Mouse (Mus musculus): Measurements from ENCODE around the gene Nxn. TPM values are rescaled to one million over a fixed set of nuclear protein-coding genes. Genes with fewer than 3 reads are reported as not detected.

Nxn gene
- polyA plus RNA-seq, 1 experiment from 2014 or later: 46.6 TPM

GRCm38 (mm10) chr11:76256129-76256528 is 142.8 kb downstream of the Nxn start:
- Histone ChIP-seq H3K4me3 (no peak overlapping the region), H3K4me1 (replicated peaks) (peaks cover 61% of the 10 kb centered on the region), H3K36me3 (peaks cover 35% of the 10 kb centered on the region), H3K27me3 (ENCODE audit: insufficient read depth, poor library complexity, severe bottlenecking) (no peaks in the 10 kb centered on the region), H3K27ac (peak overlapping the region; percentile 62), H3K9me3 (no peaks in the 10 kb centered on the region)
- WGBS: 46% methylated on average over 5 of the region's 5 CpGs
- no peak for DNase-seq (ENCODE audit: low spot score)

GRCm38 (mm10) chr11:76255431-76256001 is 143.4 kb downstream of the Nxn start:
- Histone ChIP-seq H3K9me3 (no peaks in the 10 kb centered on the region), H3K4me3 (no peak overlapping the region), H3K27me3 (ENCODE audit: insufficient read depth, poor library complexity, severe bottlenecking) (no peaks in the 10 kb centered on the region), H3K36me3 (peaks cover 35% of the 10 kb centered on the region), H3K4me1 (replicated peaks) (peaks cover 55% of the 10 kb centered on the region), H3K27ac (no peak overlapping the region)
- no peak for DNase-seq (ENCODE audit: low spot score)
- 78% methylated on average over 4 of the region's 4 CpGs for WGBS

GRCm38 (mm10) chr11:76253918-76254264 is 145.0 kb downstream of the Nxn start:
- H3K36me3 ChIP-seq: peaks cover 45% of the 10 kb centered on the region
- DNase-seq (ENCODE audit: low spot score): no peak
- WGBS: 82% methylated on average over 4 of the region's 4 CpGs
- no peaks in the 10 kb centered on the region for H3K27me3 ChIP-seq (ENCODE audit: insufficient read depth, poor library complexity, severe bottlenecking)
- H3K9me3 ChIP-seq: no peaks in the 10 kb centered on the region
- H3K4me3 ChIP-seq: no peak overlapping the region
- 0 out of 2 replicates have a peak overlapping the region, but pooled peaks have one; percentile 17 for H3K27ac ChIP-seq
- peaks cover 39% of the 10 kb centered on the region for H3K4me1 ChIP-seq (replicated peaks)

- DNase-seq (ENCODE audit: low spot score): peak; percentile 88
- peaks cover 47% of the 10 kb centered on the region for H3K36me3 ChIP-seq
- 51% methylated on average over 5 of the region's 5 CpGs for whole genome bisulfite sequencing
- H3K27me3 ChIP-seq (ENCODE audit: insufficient read depth, poor library complexity, severe bottlenecking): no peaks in the 10 kb centered on the region
- H3K9me3 ChIP-seq: no peaks in the 10 kb centered on the region
- H3K4me1 ChIP-seq (replicated peaks): peaks cover 34% of the 10 kb centered on the region
- no peak overlapping the region for H3K27ac ChIP-seq
- H3K4me3 ChIP-seq: no peak overlapping the region
These were observed 145.6 kb downstream of the Nxn start for GRCm38 (mm10) chr11:76253145-76253917.

- no peak overlapping the region for H3K4me3 ChIP-seq
- H3K27ac ChIP-seq: no peak overlapping the region
- DNase-seq (ENCODE audit: low spot score): no peak
- H3K36me3 ChIP-seq: peaks cover 43% of the 10 kb centered on the region
- 63% methylated on average over 3 of the region's 3 CpGs for WGBS
- H3K27me3 ChIP-seq (ENCODE audit: insufficient read depth, poor library complexity, severe bottlenecking): no peaks in the 10 kb centered on the region
- H3K4me1 ChIP-seq (replicated peaks): peaks cover 26% of the 10 kb centered on the region
- no peaks in the 10 kb centered on the region for H3K9me3 ChIP-seq
These were observed 146.9 kb downstream of the Nxn start for GRCm38 (mm10) chr11:76252036-76252435.

GRCm38 (mm10) chr11:76247239-76247638 is 151.7 kb downstream of the Nxn start:
- Histone ChIP-seq H3K4me1 (replicated peaks) (peaks cover 25% of the 10 kb centered on the region), H3K36me3 (peaks cover 44% of the 10 kb centered on the region), H3K27me3 (ENCODE audit: insufficient read depth, poor library complexity, severe bottlenecking) (no peaks in the 10 kb centered on the region), H3K27ac (no peak overlapping the region), H3K9me3 (no peaks in the 10 kb centered on the region), H3K4me3 (no peak overlapping the region)
- WGBS: 51% methylated on average over 2 of the region's 2 CpGs
- DNase-seq (ENCODE audit: low spot score): no peak

- DNase-seq (ENCODE audit: low spot score): no peak
- H3K4me3 ChIP-seq: no peak overlapping the region
- peaks cover 26% of the 10 kb centered on the region for H3K4me1 ChIP-seq (replicated peaks)
- H3K36me3 ChIP-seq: peaks cover 44% of the 10 kb centered on the region
- no peaks in the 10 kb centered on the region for H3K9me3 ChIP-seq
- H3K27me3 ChIP-seq (ENCODE audit: insufficient read depth, poor library complexity, severe bottlenecking): no peaks in the 10 kb centered on the region
- no peak overlapping the region for H3K27ac ChIP-seq
These were observed 152.5 kb downstream of the Nxn start for GRCm38 (mm10) chr11:76246439-76246838.

- Histone ChIP-seq H3K27ac (peak overlapping the region; percentile 89), H3K36me3 (peaks cover 41% of the 10 kb centered on the region), H3K9me3 (no peaks in the 10 kb centered on the region), H3K4me1 (replicated peaks) (peaks cover 26% of the 10 kb centered on the region), H3K4me3 (peak overlapping the region; percentile 94), H3K27me3 (ENCODE audit: insufficient read depth, poor library complexity, severe bottlenecking) (no peaks in the 10 kb centered on the region)
- 4% methylated on average over 34 of the region's 34 CpGs for WGBS
- DNase-seq (ENCODE audit: low spot score): no peak
These were observed 155.0 kb downstream of the Nxn start for GRCm38 (mm10) chr11:76243811-76244546.

GRCm38 (mm10) chr11:76242901-76243810 is 155.8 kb downstream of the Nxn start, which contains the start of the genes Mrm3 and Glod4:
Gene Mrm3, plus strand, starts transcription at chr11:76243715.
Gene Glod4, minus strand, starts transcription at chr11:76243725.
- Histone ChIP-seq H3K9me3 (no peaks in the 10 kb centered on the region), H3K27ac (peak within 1 kb of the TSS; percentile 89), H3K4me3 (peak within 1 kb of the TSS; percentile 94), H3K4me1 (replicated peaks) (peaks cover 26% of the 10 kb centered on the region), H3K36me3 (peaks cover 42% of the 10 kb centered on the region), H3K27me3 (ENCODE audit: insufficient read depth, poor library complexity, severe bottlenecking) (no peaks in the 10 kb centered on the region)
- DNase-seq (ENCODE audit: low spot score): peak; percentile 93
- under 1% methylated on average over 61 of the region's 61 CpGs for WGBS

- 94% methylated on average over 2 of the region's 2 CpGs for WGBS
- DNase-seq (ENCODE audit: low spot score): no peak
- H3K27ac ChIP-seq: no peak overlapping the region
- peaks cover 19% of the 10 kb centered on the region for H3K4me1 ChIP-seq (replicated peaks)
- H3K4me3 ChIP-seq: no peak overlapping the region
- no peaks in the 10 kb centered on the region for H3K27me3 ChIP-seq (ENCODE audit: insufficient read depth, poor library complexity, severe bottlenecking)
- H3K9me3 ChIP-seq: no peaks in the 10 kb centered on the region
- H3K36me3 ChIP-seq: peaks cover 60% of the 10 kb centered on the region
These were observed 159.2 kb downstream of the Nxn start for GRCm38 (mm10) chr11:76239750-76240149.

- DNase-seq (ENCODE audit: low spot score): no peak
- Histone ChIP-seq H3K9me3 (no peaks in the 10 kb centered on the region), H3K36me3 (peaks cover 93% of the 10 kb centered on the region), H3K4me1 (replicated peaks) (no peaks in the 10 kb centered on the region), H3K4me3 (no peak overlapping the region), H3K27ac (no peak overlapping the region), H3K27me3 (ENCODE audit: insufficient read depth, poor library complexity, severe bottlenecking) (no peaks in the 10 kb centered on the region)
- WGBS: 88% methylated on average over 3 of the region's 3 CpGs
These were observed 162.8 kb downstream of the Nxn start for GRCm38 (mm10) chr11:76236136-76236535.

- no peaks in the 10 kb centered on the region for H3K9me3 ChIP-seq
- no peak overlapping the region for H3K4me3 ChIP-seq
- peaks cover 67% of the 10 kb centered on the region for H3K36me3 ChIP-seq
- DNase-seq (ENCODE audit: low spot score): no peak
- no peaks in the 10 kb centered on the region for H3K4me1 ChIP-seq (replicated peaks)
- no peaks in the 10 kb centered on the region for H3K27me3 ChIP-seq (ENCODE audit: insufficient read depth, poor library complexity, severe bottlenecking)
- H3K27ac ChIP-seq: no peak overlapping the region
These were observed 173.9 kb downstream of the Nxn start for GRCm38 (mm10) chr11:76225051-76225450.

Data from hindbrain, embryonic 10.5 days (tissue).